Mouse (Mus musculus): ENCODE results near the gene Cdc37l1.
A peak's percentile ranks its signal among the peaks of the same experiment; 100 is the strongest.

DNA sequence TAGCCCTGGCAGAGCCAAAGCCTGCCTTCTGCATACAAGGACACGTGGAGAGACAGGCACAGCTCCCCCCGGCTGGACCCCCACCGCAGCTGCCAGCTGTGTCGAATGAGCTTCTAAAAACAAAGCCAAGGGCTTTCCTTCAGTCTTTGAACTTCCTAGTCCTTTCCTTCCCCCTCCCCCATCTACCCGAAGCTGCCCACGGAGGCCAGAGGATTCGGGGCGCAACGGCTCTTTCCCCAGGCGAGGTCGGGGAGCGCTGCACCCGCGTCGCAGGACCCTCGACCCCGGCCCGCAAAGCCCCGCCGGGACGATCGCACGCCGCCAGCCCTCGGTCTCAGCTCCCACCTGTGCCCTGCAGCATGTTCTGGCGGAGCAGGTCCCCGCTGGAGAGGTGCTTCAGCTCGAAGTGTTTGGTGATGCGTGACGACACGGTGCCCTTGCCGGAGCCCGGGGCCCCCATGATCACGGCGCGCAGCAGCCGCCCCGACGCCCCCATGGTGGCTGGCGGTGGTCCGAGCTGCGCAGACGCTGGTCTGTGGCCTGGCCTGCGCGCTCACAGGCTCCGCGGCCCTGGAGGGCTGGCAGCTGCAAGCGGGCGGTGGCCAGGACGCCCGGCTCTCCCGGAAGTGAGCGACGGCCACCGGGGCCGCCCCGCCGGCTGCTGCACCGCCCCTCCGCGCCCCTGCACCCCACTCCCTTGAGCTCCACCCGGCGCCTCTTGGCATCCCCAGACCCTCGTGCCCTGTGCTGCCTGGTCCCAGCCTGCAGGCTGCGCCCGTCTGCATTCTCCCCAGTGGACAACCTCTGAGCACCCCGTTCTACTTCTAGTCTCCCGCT, 57.4 kb downstream of the Cdc37l1 start, which contains the start of gene Ak3:
- no peak for TF ChIP-seq TCF12 (IDR thresholded peaks at IDR 0.05; ENCODE audit: insufficient read depth, poor library complexity, severe bottlenecking)
- peak; percentile 88 for TF ChIP-seq POLR2A (IDR thresholded peaks at IDR 0.05; ENCODE audit: insufficient read length, low read depth)
- TF ChIP-seq MYOG (IDR thresholded peaks at IDR 0.05; ENCODE audit: control insufficient read depth in 1 of 3, insufficient read depth in 1 of 3, insufficient read length in 2 of 3, low read depth in 2 of 3): peak in 2 of 3 experiments; percentile 73 to 79

Data from myocyte (in vitro differentiated cells).